Mouse (Mus musculus) stomach, postnatal 0 days (tissue): ENCODE measurements around the gene Gm43552. TPM values are rescaled to one million over a fixed set of nuclear protein-coding genes. Genes with fewer than 3 reads are reported as not detected.

Experiments used
- ATAC-seq: fragments of 200-750 bp; cut with Nextera tagmentation; 2 replicates; pipeline ENCODE4 v1.8.0; 2017; ENCODE audit not compliant: low FRiP score, low TSS enrichment
- DNase-seq: peaks from one replicate; pipeline ENCODE4 v3.0.0-alpha.2; 2016; ENCODE audit warnings: low spot score
- H3K27ac ChIP-seq: fragments of 300-500 bp; sonication (generic); replicated peaks from 2 replicates; pipeline ENCODE4 v1.5.1; 2014; ENCODE audit warnings: mild to moderate bottlenecking, control low read depth
- H3K27me3 ChIP-seq: fragments of 300-500 bp; sonication (generic); 2 replicates; pipeline ENCODE4 v1.6.1; 2014; ENCODE audit warnings: low read length; ENCODE audit not compliant: control insufficient read depth, insufficient read depth
- H3K36me3 ChIP-seq: fragments of 300-500 bp; sonication (generic); 2 replicates; pipeline ENCODE4 v1.6.1; 2014; ENCODE audit warnings: low read length, mixed read lengths; ENCODE audit not compliant: control insufficient read depth, insufficient read depth
- H3K4me1 ChIP-seq: fragments of 300-500 bp; sonication (generic); replicated peaks from 2 replicates; pipeline ENCODE4 v1.6.1; 2014; ENCODE audit warnings: antibody characterized with exemption; ENCODE audit not compliant: control insufficient read depth, insufficient read depth
- H3K4me2 ChIP-seq: fragments of 300-500 bp; sonication (generic); replicated peaks from 2 replicates; pipeline ENCODE4 v1.6.1; 2014; ENCODE audit warnings: low read depth, mild to moderate bottlenecking, control low read depth, moderate library complexity
- H3K4me3 ChIP-seq: fragments of 300-500 bp; sonication (generic); 2 replicates; pipeline ENCODE4 v1.5.1; 2014; ENCODE audit warnings: low read depth, low read length, control low read depth
- H3K9ac ChIP-seq: fragments of 300-500 bp; sonication (generic); 2 replicates; pipeline ENCODE4 v1.6.1; 2014; ENCODE audit warnings: mild to moderate bottlenecking, low read length, control low read depth, mixed read lengths
- H3K9me3 ChIP-seq: fragments of 300-500 bp; sonication (generic); 2 replicates; pipeline ENCODE4 v1.6.1; 2016; ENCODE audit warnings: low read length; ENCODE audit not compliant: control insufficient read depth
- CTCF ChIP-seq: IDR thresholded peaks from 2 replicates; pipeline ENCODE4 v1.5.1; 2016; ENCODE audit warnings: antibody characterized with exemption, low read depth, mild to moderate bottlenecking, moderate library complexity
- EP300 ChIP-seq: optimal IDR thresholded peaks from 2 replicates; pipeline ENCODE3; 2016; ENCODE audit warnings: antibody characterized with exemption
- WGBS: fragments of 180-500 bp; shearing (Covaris S2); extraction: QIAGEN DNeasy Blood & Tissue Kit; methylation state at CpG from one replicate; pipeline ENCODE4 v1.1.7; 2014; 5-methylcytosine and 5-hydroxymethylcytosine counted together
- polyA plus RNA-seq: library from polyadenylated mRNA; unstranded; fragments of >200 nt; fragmentation: Nextera tagmentation; extraction: Ambion mirVana; gene quantifications from 2 replicates; pipeline ENCODE4 v1.2.1, GENCODE M21; 2015

Gene Gm43552
- polyA plus RNA-seq, 1 experiment from 2014 or later = not detected

- TF ChIP-seq CTCF (no peak), EP300 (no peak)
- DNase-seq = no peak
- Histone ChIP-seq H3K4me1 (peaks cover 10% of the 10 kb centered on the region; the same call in 1 of the 2 replicates), H3K27ac (peak overlapping the region; percentile 79), H3K4me3 (no peak overlapping the region), H3K9me3 (no peaks in the 10 kb centered on the region), H3K9ac (no peak overlapping the region), H3K4me2 (no peak overlapping the region), H3K27me3 (no peaks in the 10 kb centered on the region), H3K36me3 (no peaks in the 10 kb centered on the region; the same call in 1 of the 2 replicates)
- ATAC-seq = no peak; the same call in 1 of the 2 replicates
- WGBS = 46% methylated on average over 7 of the region's 7 CpGs
These were observed 35.4 kb downstream of the Gm43552 start for GRCm38 (mm10) chr5:65457086-65457827.

- peak; percentile 66 for DNase-seq
- Histone ChIP-seq H3K36me3 (peaks cover 2% of the 10 kb centered on the region; the same call in 1 of the 2 replicates), H3K4me1 (peaks cover 10% of the 10 kb centered on the region; the same call in 1 of the 2 replicates), H3K4me2 (no peak overlapping the region), H3K9ac (no peak overlapping the region), H3K27ac (peak overlapping the region; percentile 58), H3K9me3 (no peaks in the 10 kb centered on the region), H3K4me3 (no peak overlapping the region), H3K27me3 (no peaks in the 10 kb centered on the region)
- WGBS = 31% methylated on average over 5 of the region's 5 CpGs
- TF ChIP-seq EP300 = no peak
- no peak for TF ChIP-seq CTCF
- peak; percentile 81 for ATAC-seq
These were observed 37.9 kb downstream of the Gm43552 start for GRCm38 (mm10) chr5:65454771-65455170.

DNA sequence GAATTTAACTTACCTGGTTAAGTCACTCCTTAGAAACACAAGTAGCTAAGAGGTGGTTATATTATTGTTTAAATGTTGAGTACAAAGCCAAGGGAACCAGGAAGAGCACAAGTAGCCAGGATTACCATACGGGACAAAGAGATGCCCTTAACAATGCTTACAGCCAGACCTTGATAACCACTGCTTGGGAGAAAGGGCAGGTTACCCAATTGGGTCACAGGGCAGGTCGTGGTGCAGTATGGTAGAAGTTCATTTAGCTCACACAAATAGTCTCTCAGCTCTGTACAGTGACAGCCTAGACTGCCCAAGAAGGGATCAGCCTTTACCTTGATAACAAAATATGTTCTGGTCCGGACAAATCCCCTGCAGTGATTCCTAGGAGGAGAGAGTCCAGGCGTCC, 43.7 kb downstream of the Gm43552 start:
- H3K27ac ChIP-seq = no peak overlapping the region
- no peak overlapping the region for H3K4me3 ChIP-seq
- H3K36me3 ChIP-seq = peaks cover 7% of the 10 kb centered on the region
- no peaks in the 10 kb centered on the region for H3K4me1 ChIP-seq
- H3K9me3 ChIP-seq = no peaks in the 10 kb centered on the region
- H3K4me2 ChIP-seq = no peak overlapping the region
- TF ChIP-seq EP300 = no peak
- no peak for TF ChIP-seq CTCF
- H3K27me3 ChIP-seq = no peaks in the 10 kb centered on the region
- 84% methylated on average over 4 of the region's 4 CpGs for WGBS
- DNase-seq = no peak
- no peak for ATAC-seq
- no peak overlapping the region for H3K9ac ChIP-seq

DNA sequence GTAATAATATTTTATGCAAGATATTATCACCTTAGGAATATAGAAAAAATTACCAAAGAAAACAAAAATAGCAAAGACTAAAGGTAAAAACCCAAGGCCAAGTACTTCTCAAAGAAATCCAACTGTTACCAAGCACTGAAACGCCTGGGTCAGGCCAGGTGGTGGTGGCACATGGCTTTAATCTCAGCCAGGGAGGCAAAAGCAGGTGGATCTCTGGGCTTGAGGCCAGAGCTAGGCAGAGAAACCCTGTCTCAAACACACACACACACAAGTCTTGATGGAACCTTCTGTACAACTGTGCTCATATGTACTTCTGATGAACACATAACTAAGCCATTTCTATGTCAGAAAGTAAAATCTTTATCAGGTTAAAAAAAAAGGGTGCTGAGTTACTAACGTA, 44.8 kb downstream of the Gm43552 start:
- no peak for DNase-seq
- H3K9me3 ChIP-seq = no peaks in the 10 kb centered on the region
- no peaks in the 10 kb centered on the region for H3K27me3 ChIP-seq
- 78% methylated on average over 2 of the region's 2 CpGs for WGBS
- no peaks in the 10 kb centered on the region for H3K4me1 ChIP-seq
- no peak for ATAC-seq
- TF ChIP-seq CTCF = no peak
- no peak for TF ChIP-seq EP300
- no peak overlapping the region for H3K4me2 ChIP-seq
- H3K36me3 ChIP-seq = peaks cover 7% of the 10 kb centered on the region
- no peak overlapping the region for H3K4me3 ChIP-seq
- H3K27ac ChIP-seq = no peak overlapping the region
- H3K9ac ChIP-seq = no peak overlapping the region

DNA sequence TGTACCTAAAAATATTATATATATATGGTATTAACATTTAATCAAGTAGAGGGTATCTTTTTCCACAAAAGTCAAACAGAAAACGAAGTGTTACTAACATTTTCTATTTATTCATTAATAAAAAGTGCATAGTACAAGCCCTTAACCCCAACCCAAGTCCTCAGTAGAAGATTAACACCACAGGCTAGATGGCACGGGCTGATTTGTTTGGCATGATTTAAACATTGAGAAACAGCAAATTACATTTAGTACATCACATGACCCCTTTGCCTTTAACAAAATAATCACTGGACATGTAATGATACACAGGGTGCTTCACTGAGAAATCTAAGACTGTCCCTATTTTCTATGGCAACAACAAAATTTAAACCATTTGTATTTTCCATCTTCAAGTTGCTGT, 45.9 kb downstream of the Gm43552 start:
- no peak overlapping the region for H3K4me3 ChIP-seq
- ATAC-seq (no peak), DNase-seq (no peak)
- H3K9me3 ChIP-seq = no peaks in the 10 kb centered on the region
- no peak overlapping the region for H3K9ac ChIP-seq
- WGBS = 67% methylated on average over 2 of the region's 2 CpGs
- H3K27me3 ChIP-seq = no peaks in the 10 kb centered on the region
- TF ChIP-seq CTCF (no peak), EP300 (no peak)
- no peak overlapping the region for H3K4me2 ChIP-seq
- H3K4me1 ChIP-seq = no peaks in the 10 kb centered on the region
- H3K27ac ChIP-seq = no peak overlapping the region
- H3K36me3 ChIP-seq = peaks cover 7% of the 10 kb centered on the region

DNA sequence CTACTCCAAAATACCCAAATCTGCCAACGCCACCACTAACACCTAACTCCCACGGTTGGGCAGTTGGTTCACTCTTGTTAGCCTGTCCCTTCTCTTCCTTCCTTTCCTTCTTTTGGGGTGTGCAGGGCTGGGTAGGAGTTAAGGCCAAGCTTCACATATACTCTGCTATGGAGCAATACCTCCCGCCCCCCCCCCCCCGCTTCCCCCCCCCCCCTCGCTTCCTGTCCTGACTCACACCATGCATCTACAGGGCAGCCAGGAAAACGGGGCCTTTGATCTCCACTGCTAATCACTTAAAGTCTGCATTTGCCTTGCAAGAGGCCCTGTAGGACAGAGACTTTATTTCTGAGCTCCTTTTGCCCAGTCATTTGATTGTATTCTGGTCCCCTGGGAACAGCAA, 47.7 kb downstream of the Gm43552 start:
- ATAC-seq (peak; percentile 34), DNase-seq (no peak)
- no peak overlapping the region for H3K4me3 ChIP-seq

More for the DNA sequence above, 47.7 kb downstream of the Gm43552 start:
- Histone ChIP-seq H3K36me3 (peaks cover 5% of the 10 kb centered on the region; the same call in 1 of the 2 replicates), H3K9me3 (no peaks in the 10 kb centered on the region), H3K27ac (no peak overlapping the region), H3K27me3 (no peaks in the 10 kb centered on the region), H3K4me1 (no peaks in the 10 kb centered on the region), H3K9ac (no peak overlapping the region), H3K4me2 (no peak overlapping the region)
- 47% methylated on average over 3 of the region's 6 CpGs for WGBS
- TF ChIP-seq EP300 (no peak), CTCF (no peak)
